Mouse (Mus musculus): ENCODE measurements around the gene Itga5. TPM values are rescaled to one million over a fixed set of nuclear protein-coding genes. Genes with fewer than 3 reads are reported as not detected.

Gene Itga5
- total and polyA plus RNA-seq, 3 experiments: 36.4 to 38.6 (median 36.7) TPM

- Histone ChIP-seq H3K4me3 (no peak overlapping the region), H3K9ac (ENCODE audit: low read depth, low read length) (no peak overlapping the region), H3K79me2 (replicated peaks; ENCODE audit: control insufficient read depth, insufficient read depth, low read length) (no peaks in the 10 kb centered on the region), H3K36me3 (ENCODE audit: control insufficient read depth, insufficient read depth, low read length) (no peaks in the 10 kb centered on the region), H3K4me1 (ENCODE audit: control insufficient read depth, insufficient read depth, low read length) (peaks cover 6% of the 10 kb centered on the region), H3K27ac (peak overlapping the region; percentile 74), H3K27me3 (ENCODE audit: control insufficient read depth, insufficient read depth, low read length) (no peaks in the 10 kb centered on the region)
- intact Hi-C loops (cut with DNase I): no loop called here
- no peak for TF ChIP-seq EP300 (IDR thresholded peaks at IDR 0.05; ENCODE audit: insufficient read depth, low read depth, low read length)
- no peak; the same call in 1 of the 2 replicates for TF ChIP-seq POLR2A (IDR thresholded peaks at IDR 0.05; ENCODE audit: insufficient read depth, low read depth, low read length)
- TF ChIP-seq CTCF (IDR thresholded peaks at IDR 0.05): no peak
- DNase-seq: peak in 1 of 2 experiments; percentile 50
Measured at GRCm38 (mm10) chr15:103317120-103317519, 49.4 kb downstream of the Itga5 start.

DNA sequence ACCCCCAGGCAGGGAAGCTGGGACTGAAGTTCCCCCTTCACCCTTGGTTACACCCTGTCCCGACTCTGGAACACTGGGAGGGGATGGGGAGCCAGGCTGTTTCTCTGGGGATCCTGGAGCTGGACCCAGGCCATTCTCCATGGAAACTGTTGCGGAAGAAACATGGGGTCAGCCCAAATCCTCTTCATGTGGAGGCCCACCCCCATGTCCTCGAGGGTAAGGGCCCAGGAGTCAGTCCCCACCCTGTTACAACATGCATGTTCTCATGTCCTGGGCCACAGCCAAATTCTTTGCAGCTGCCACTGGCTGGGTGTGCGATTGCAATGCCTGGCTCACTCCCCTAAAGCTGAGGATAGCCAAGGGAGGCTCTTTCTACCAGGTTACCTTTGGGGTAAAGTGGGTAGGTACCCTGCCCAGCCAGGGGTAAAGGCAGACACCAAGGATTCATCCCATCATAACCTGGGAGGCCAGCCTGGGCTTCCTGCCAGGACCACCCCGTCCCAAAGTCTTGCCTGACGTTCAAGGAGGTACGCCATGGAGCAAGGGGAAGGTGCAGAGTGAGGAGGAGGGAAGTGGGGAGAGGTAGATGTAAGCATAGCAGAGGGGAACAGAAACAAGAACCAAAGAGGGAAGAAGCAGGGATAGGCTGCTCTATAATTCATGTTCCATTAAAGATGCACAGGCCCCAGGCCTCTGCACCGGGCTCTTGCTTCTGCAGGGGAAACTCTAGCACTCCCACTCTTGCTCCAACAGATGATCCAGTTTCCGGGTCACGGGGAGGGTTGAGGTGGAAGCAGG lies 50.4 kb downstream of the Itga5 start:
- no peaks in the 10 kb centered on the region for H3K27me3 ChIP-seq (ENCODE audit: control insufficient read depth, insufficient read depth, low read length)
- no peak overlapping the region for H3K4me3 ChIP-seq
- H3K9ac ChIP-seq (ENCODE audit: low read depth, low read length): no peak overlapping the region
- peaks cover 6% of the 10 kb centered on the region for H3K4me1 ChIP-seq (ENCODE audit: control insufficient read depth, insufficient read depth, low read length)
- intact Hi-C loops (cut with DNase I): no loop called here
- peak overlapping the region; percentile 59 for H3K27ac ChIP-seq
- WGBS: 50% methylated on average over 10 of the region's 10 CpGs
- peak; percentile 86 for DNase-seq
- TF ChIP-seq CTCF (IDR thresholded peaks at IDR 0.05) (no peak), POLR2A (IDR thresholded peaks at IDR 0.05; ENCODE audit: insufficient read depth, low read depth, low read length) (peak; percentile 56; the same call in 1 of the 2 replicates), EP300 (IDR thresholded peaks at IDR 0.05; ENCODE audit: insufficient read depth, low read depth, low read length) (no peak)
- no peaks in the 10 kb centered on the region for H3K79me2 ChIP-seq (replicated peaks; ENCODE audit: control insufficient read depth, insufficient read depth, low read length)
- no peaks in the 10 kb centered on the region for H3K36me3 ChIP-seq (ENCODE audit: control insufficient read depth, insufficient read depth, low read length)

- DNase-seq: peak; percentile 81 to 89
- peak overlapping the region; percentile 33 for H3K4me3 ChIP-seq
- no peaks in the 10 kb centered on the region for H3K36me3 ChIP-seq (ENCODE audit: control insufficient read depth, insufficient read depth, low read length)
- peaks cover 6% of the 10 kb centered on the region for H3K4me1 ChIP-seq (ENCODE audit: control insufficient read depth, insufficient read depth, low read length)
- WGBS: 11% methylated on average over 18 of the region's 18 CpGs
- no peaks in the 10 kb centered on the region for H3K27me3 ChIP-seq (ENCODE audit: control insufficient read depth, insufficient read depth, low read length)
- H3K9ac ChIP-seq (ENCODE audit: low read depth, low read length): peak overlapping the region; percentile 62
- intact Hi-C loops (cut with DNase I): no loop called here
- H3K79me2 ChIP-seq (replicated peaks; ENCODE audit: control insufficient read depth, insufficient read depth, low read length): no peaks in the 10 kb centered on the region
- TF ChIP-seq POLR2A (IDR thresholded peaks at IDR 0.05; ENCODE audit: insufficient read depth, low read depth, low read length): no peak
- TF ChIP-seq EP300 (IDR thresholded peaks at IDR 0.05; ENCODE audit: insufficient read depth, low read depth, low read length): 0 out of 2 replicates have a peak, but pooled peaks have one; percentile 40
- peak; percentile 90 for TF ChIP-seq CTCF (IDR thresholded peaks at IDR 0.05)
- peak overlapping the region; percentile 59 for H3K27ac ChIP-seq
Measured at GRCm38 (mm10) chr15:103315011-103315502, 51.5 kb downstream of the Itga5 start.

DNA sequence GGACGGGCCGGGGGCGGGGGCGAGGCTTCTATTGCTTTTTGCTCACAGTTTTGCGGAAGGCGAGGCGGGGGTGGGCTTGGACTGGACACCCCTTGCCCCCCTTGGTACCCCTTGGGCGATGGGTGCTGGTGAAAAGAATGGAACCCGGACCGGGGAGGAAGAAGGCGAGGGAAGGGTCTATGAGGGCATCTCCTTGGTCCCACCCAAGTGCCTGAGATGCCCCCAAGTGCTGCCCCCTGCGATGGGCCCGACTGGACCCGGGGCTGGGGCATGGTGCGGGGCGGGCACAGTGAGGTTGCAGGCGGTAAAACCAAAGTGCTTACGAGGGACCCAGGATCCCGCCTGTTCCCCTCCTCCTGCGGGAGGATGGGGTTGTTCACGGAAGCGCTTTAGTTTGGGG lies 52.4 kb downstream of the Itga5 start:
- no peak overlapping the region for H3K27ac ChIP-seq
- no peaks in the 10 kb centered on the region for H3K27me3 ChIP-seq (ENCODE audit: control insufficient read depth, insufficient read depth, low read length)
- no peak for DNase-seq
- TF ChIP-seq EP300 (IDR thresholded peaks at IDR 0.05; ENCODE audit: insufficient read depth, low read depth, low read length): no peak
- no peak for TF ChIP-seq CTCF (IDR thresholded peaks at IDR 0.05)
- TF ChIP-seq POLR2A (IDR thresholded peaks at IDR 0.05; ENCODE audit: insufficient read depth, low read depth, low read length): no peak
- 46% methylated on average over 22 of the region's 22 CpGs for WGBS
- no peaks in the 10 kb centered on the region for H3K79me2 ChIP-seq (replicated peaks; ENCODE audit: control insufficient read depth, insufficient read depth, low read length)
- peaks cover 6% of the 10 kb centered on the region for H3K4me1 ChIP-seq (ENCODE audit: control insufficient read depth, insufficient read depth, low read length)
- H3K36me3 ChIP-seq (ENCODE audit: control insufficient read depth, insufficient read depth, low read length): no peaks in the 10 kb centered on the region
- peak overlapping the region; percentile 33; the same call in 1 of the 2 replicates for H3K4me3 ChIP-seq
- intact Hi-C loops (cut with DNase I): no loop called here
- H3K9ac ChIP-seq (ENCODE audit: low read depth, low read length): 0 out of 2 replicates have a peak overlapping the region, but pooled peaks have one; percentile 31

- peaks cover 6% of the 10 kb centered on the region for H3K4me1 ChIP-seq (ENCODE audit: control insufficient read depth, insufficient read depth, low read length)
Measured at GRCm38 (mm10) chr15:103313495-103314095, 53.0 kb downstream of the Itga5 start.

More at GRCm38 (mm10) chr15:103313495-103314095, 53.0 kb downstream of the Itga5 start:
- Histone ChIP-seq H3K79me2 (replicated peaks; ENCODE audit: control insufficient read depth, insufficient read depth, low read length) (no peaks in the 10 kb centered on the region), H3K4me3 (no peak overlapping the region), H3K36me3 (ENCODE audit: control insufficient read depth, insufficient read depth, low read length) (no peaks in the 10 kb centered on the region), H3K27me3 (ENCODE audit: control insufficient read depth, insufficient read depth, low read length) (no peaks in the 10 kb centered on the region), H3K27ac (no peak overlapping the region), H3K9ac (ENCODE audit: low read depth, low read length) (peak overlapping the region; percentile 31; the same call in 1 of the 2 replicates)
- 22% methylated on average over 18 of the region's 18 CpGs for WGBS
- DNase-seq: peak in 1 of 2 experiments; percentile 49
- intact Hi-C loops (cut with DNase I): no loop called here
- TF ChIP-seq CTCF (IDR thresholded peaks at IDR 0.05) (peak; percentile 93), EP300 (IDR thresholded peaks at IDR 0.05; ENCODE audit: insufficient read depth, low read depth, low read length) (no peak), POLR2A (IDR thresholded peaks at IDR 0.05; ENCODE audit: insufficient read depth, low read depth, low read length) (no peak)

Measured in heart, adult 2 months (tissue).